Mouse (Mus musculus) limb, embryonic 15.5 days (tissue): ENCODE measurements around the gene Lhcgr. TPM values are rescaled to one million over a fixed set of nuclear protein-coding genes. Genes with fewer than 3 reads are reported as not detected.

ENCODE experiments used
- ATAC-seq: fragments of 200-750 bp; cut with Nextera tagmentation; 2 replicates; pipeline ENCODE4 v1.8.0; 2017; ENCODE audit warnings: low read depth, moderate TSS enrichment; ENCODE audit not compliant: insufficient number of reproducible peaks, low FRiP score, low TSS enrichment
- H3K27ac ChIP-seq: fragments of 300-500 bp; sonication (generic); 2 replicates; pipeline ENCODE4 v1.5.1; 2015; ENCODE audit warnings: moderate library complexity, mild to moderate bottlenecking, inconsistent platforms
- H3K27me3 ChIP-seq: fragments of 300-500 bp; sonication (generic); 2 replicates; pipeline ENCODE4 v1.6.1; 2015; ENCODE audit warnings: inconsistent platforms
- H3K36me3 ChIP-seq: fragments of 300-500 bp; sonication (generic); 2 replicates; pipeline ENCODE4 v1.6.1; 2015; ENCODE audit warnings: inconsistent platforms
- H3K4me1 ChIP-seq: fragments of 300-500 bp; sonication (generic); 2 replicates; pipeline ENCODE4 v1.6.1; 2015; ENCODE audit warnings: inconsistent platforms
- H3K4me2 ChIP-seq: fragments of 300-500 bp; sonication (generic); 2 replicates; pipeline ENCODE4 v1.6.1; 2015; ENCODE audit warnings: mild to moderate bottlenecking, inconsistent platforms
- H3K4me3 ChIP-seq: fragments of 300-500 bp; sonication (generic); 2 replicates; pipeline ENCODE4 v1.5.1; 2015; ENCODE audit warnings: mild to moderate bottlenecking, inconsistent platforms
- H3K9ac ChIP-seq: fragments of 300-500 bp; sonication (generic); 2 replicates; pipeline ENCODE4 v1.6.1; 2015; ENCODE audit warnings: inconsistent platforms
- H3K9me3 ChIP-seq: fragments of 300-500 bp; sonication (generic); 2 replicates; pipeline ENCODE4 v1.6.1; 2016; ENCODE audit warnings: inconsistent platforms
- WGBS: fragments of 180-500 bp; shearing (Covaris S2); methylation state at CpG from one replicate; pipeline ENCODE4 v1.1.7; 2015; 5-methylcytosine and 5-hydroxymethylcytosine counted together
- polyA plus RNA-seq: library from polyadenylated mRNA; unstranded; fragments of >200 nt; fragmentation: Nextera tagmentation; extraction: Ambion mirVana; gene quantifications from 2 replicates; pipeline ENCODE4 v1.2.1, GENCODE M21; 2015

The Lhcgr gene
- polyA plus RNA-seq, 1 experiment from 2014 or later = 0.49 TPM

- no peak for ATAC-seq
- no peak overlapping the region for H3K27ac ChIP-seq
- WGBS = 89% methylated on average over 7 of the region's 7 CpGs
- no peaks in the 10 kb centered on the region for H3K27me3 ChIP-seq
- peaks cover 19% of the 10 kb centered on the region; the same call in 1 of the 2 replicates for H3K4me1 ChIP-seq
- H3K4me3 ChIP-seq = no peak overlapping the region
- no peak overlapping the region for H3K4me2 ChIP-seq
- H3K36me3 ChIP-seq = no peaks in the 10 kb centered on the region
- no peaks in the 10 kb centered on the region for H3K9me3 ChIP-seq
- no peak overlapping the region for H3K9ac ChIP-seq
Observed at GRCm38 (mm10) chr17:88770081-88770480, 21.7 kb downstream of the Lhcgr start.

- no peak overlapping the region for H3K9ac ChIP-seq
- H3K9me3 ChIP-seq = no peaks in the 10 kb centered on the region
- no peak overlapping the region for H3K4me3 ChIP-seq
- no peaks in the 10 kb centered on the region for H3K27me3 ChIP-seq
- no peaks in the 10 kb centered on the region for H3K36me3 ChIP-seq
- H3K4me1 ChIP-seq = peaks cover 13% of the 10 kb centered on the region; the same call in 1 of the 2 replicates
- ATAC-seq = no peak
- no peak overlapping the region for H3K4me2 ChIP-seq
- 70% methylated on average over 2 of the region's 2 CpGs for WGBS
- no peak overlapping the region for H3K27ac ChIP-seq
Observed at GRCm38 (mm10) chr17:88769283-88769859, 22.4 kb downstream of the Lhcgr start.

GRCm38 (mm10) chr17:88766857-88767256 is 24.9 kb downstream of the Lhcgr start:
- Histone ChIP-seq H3K36me3 (no peaks in the 10 kb centered on the region), H3K9me3 (no peaks in the 10 kb centered on the region), H3K9ac (no peak overlapping the region), H3K27me3 (no peaks in the 10 kb centered on the region), H3K4me2 (no peak overlapping the region), H3K4me3 (no peak overlapping the region), H3K4me1 (no peaks in the 10 kb centered on the region), H3K27ac (no peak overlapping the region)
- WGBS = 91% methylated on average over 6 of the region's 6 CpGs
- no peak for ATAC-seq

- WGBS = 60% methylated on average over 3 of the region's 3 CpGs
- no peak overlapping the region for H3K4me2 ChIP-seq
Observed at GRCm38 (mm10) chr17:88764136-88764485, 27.7 kb downstream of the Lhcgr start.

GRCm38 (mm10) chr17:88763396-88764135 is 28.2 kb downstream of the Lhcgr start:
- WGBS = 56% methylated on average over 5 of the region's 5 CpGs
- no peak overlapping the region for H3K4me3 ChIP-seq
- no peaks in the 10 kb centered on the region for H3K4me1 ChIP-seq
- H3K36me3 ChIP-seq = no peaks in the 10 kb centered on the region
- H3K4me2 ChIP-seq = no peak overlapping the region
- peak; percentile 41; the same call in 1 of the 2 replicates for ATAC-seq
- H3K27me3 ChIP-seq = no peaks in the 10 kb centered on the region
- no peak overlapping the region for H3K27ac ChIP-seq
- no peak overlapping the region for H3K9ac ChIP-seq
- no peaks in the 10 kb centered on the region for H3K9me3 ChIP-seq

More at GRCm38 (mm10) chr17:88764136-88764485, 27.7 kb downstream of the Lhcgr start:
- ATAC-seq = no peak
- Histone ChIP-seq H3K36me3 (no peaks in the 10 kb centered on the region), H3K4me1 (no peaks in the 10 kb centered on the region), H3K9me3 (no peaks in the 10 kb centered on the region), H3K9ac (no peak overlapping the region), H3K27ac (no peak overlapping the region), H3K4me3 (no peak overlapping the region), H3K27me3 (no peaks in the 10 kb centered on the region)

- H3K4me3 ChIP-seq = no peak overlapping the region
- H3K4me2 ChIP-seq = no peak overlapping the region
- WGBS = 38% methylated on average over 9 of the region's 9 CpGs
- H3K36me3 ChIP-seq = no peaks in the 10 kb centered on the region
- H3K9ac ChIP-seq = no peak overlapping the region
- peaks cover 11% of the 10 kb centered on the region; the same call in 1 of the 2 replicates for H3K4me1 ChIP-seq
- no peak for ATAC-seq
- H3K27ac ChIP-seq = no peak overlapping the region
- no peaks in the 10 kb centered on the region for H3K9me3 ChIP-seq
- no peaks in the 10 kb centered on the region for H3K27me3 ChIP-seq
Observed at GRCm38 (mm10) chr17:88758003-88758437, 33.8 kb downstream of the Lhcgr start.

- no peaks in the 10 kb centered on the region for H3K36me3 ChIP-seq
- H3K4me1 ChIP-seq = peaks cover 11% of the 10 kb centered on the region; the same call in 1 of the 2 replicates
- ATAC-seq = no peak
- H3K9ac ChIP-seq = no peak overlapping the region
- no peak overlapping the region for H3K27ac ChIP-seq
- H3K27me3 ChIP-seq = no peaks in the 10 kb centered on the region
- no peaks in the 10 kb centered on the region for H3K9me3 ChIP-seq
- H3K4me2 ChIP-seq = no peak overlapping the region
- WGBS = 78% methylated on average over 6 of the region's 6 CpGs
- no peak overlapping the region for H3K4me3 ChIP-seq
Observed at GRCm38 (mm10) chr17:88755776-88756175, 36.0 kb downstream of the Lhcgr start.

GRCm38 (mm10) chr17:88753472-88753857 is 38.3 kb downstream of the Lhcgr start:
- Histone ChIP-seq H3K27me3 (no peaks in the 10 kb centered on the region), H3K36me3 (no peaks in the 10 kb centered on the region), H3K27ac (no peak overlapping the region), H3K9me3 (no peaks in the 10 kb centered on the region), H3K4me3 (peak overlapping the region; percentile 22), H3K4me1 (peaks cover 11% of the 10 kb centered on the region; the same call in 1 of the 2 replicates), H3K4me2 (peak overlapping the region; percentile 39), H3K9ac (no peak overlapping the region)
- no peak for ATAC-seq
- WGBS = 21% methylated on average over 12 of the region's 12 CpGs

GRCm38 (mm10) chr17:88752827-88753471 is 38.8 kb downstream of the Lhcgr start:
- Histone ChIP-seq H3K4me1 (peaks cover 11% of the 10 kb centered on the region; the same call in 1 of the 2 replicates), H3K9ac (no peak overlapping the region), H3K9me3 (no peaks in the 10 kb centered on the region), H3K4me3 (peak overlapping the region; percentile 22), H3K27me3 (no peaks in the 10 kb centered on the region), H3K27ac (no peak overlapping the region), H3K4me2 (peak overlapping the region; percentile 39), H3K36me3 (no peaks in the 10 kb centered on the region)
- ATAC-seq = no peak
- 6% methylated on average over 17 of the region's 17 CpGs for WGBS

- Histone ChIP-seq H3K4me3 (no peak overlapping the region), H3K9ac (no peak overlapping the region), H3K4me2 (no peak overlapping the region), H3K27ac (no peak overlapping the region), H3K4me1 (peaks cover 10% of the 10 kb centered on the region; the same call in 1 of the 2 replicates), H3K36me3 (no peaks in the 10 kb centered on the region), H3K27me3 (no peaks in the 10 kb centered on the region), H3K9me3 (no peaks in the 10 kb centered on the region)
- 69% methylated on average over 8 of the region's 8 CpGs for WGBS
- no peak for ATAC-seq
Observed at GRCm38 (mm10) chr17:88749646-88750045, 42.1 kb downstream of the Lhcgr start.

- Histone ChIP-seq H3K9ac (no peak overlapping the region), H3K36me3 (no peaks in the 10 kb centered on the region), H3K4me2 (no peak overlapping the region), H3K4me1 (peaks cover 3% of the 10 kb centered on the region), H3K27ac (no peak overlapping the region), H3K27me3 (no peaks in the 10 kb centered on the region), H3K9me3 (no peaks in the 10 kb centered on the region), H3K4me3 (no peak overlapping the region)
- ATAC-seq = no peak; the same call in 1 of the 2 replicates
- 61% methylated on average over 8 of the region's 8 CpGs for WGBS
Observed at GRCm38 (mm10) chr17:88706231-88706649, 85.5 kb downstream of the Lhcgr start.

- no peak for ATAC-seq
- 34% methylated on average over 4 of the region's 4 CpGs for WGBS
Observed at GRCm38 (mm10) chr17:88703112-88703511, 88.7 kb downstream of the Lhcgr start.

More at GRCm38 (mm10) chr17:88703112-88703511, 88.7 kb downstream of the Lhcgr start:
- no peak overlapping the region for H3K27ac ChIP-seq
- no peaks in the 10 kb centered on the region for H3K27me3 ChIP-seq
- H3K9ac ChIP-seq = no peak overlapping the region
- no peaks in the 10 kb centered on the region for H3K9me3 ChIP-seq
- H3K4me2 ChIP-seq = no peak overlapping the region
- H3K4me3 ChIP-seq = no peak overlapping the region
- H3K4me1 ChIP-seq = peaks cover 3% of the 10 kb centered on the region
- no peaks in the 10 kb centered on the region for H3K36me3 ChIP-seq
